Mouse (Mus musculus): ENCODE results near the gene Col4a6. TPM values are rescaled to one million over a fixed set of nuclear protein-coding genes. Genes with fewer than 3 reads are reported as not detected.

Col4a6 gene
- total RNA-seq, 1 experiment, result 1.2 TPM

DNA sequence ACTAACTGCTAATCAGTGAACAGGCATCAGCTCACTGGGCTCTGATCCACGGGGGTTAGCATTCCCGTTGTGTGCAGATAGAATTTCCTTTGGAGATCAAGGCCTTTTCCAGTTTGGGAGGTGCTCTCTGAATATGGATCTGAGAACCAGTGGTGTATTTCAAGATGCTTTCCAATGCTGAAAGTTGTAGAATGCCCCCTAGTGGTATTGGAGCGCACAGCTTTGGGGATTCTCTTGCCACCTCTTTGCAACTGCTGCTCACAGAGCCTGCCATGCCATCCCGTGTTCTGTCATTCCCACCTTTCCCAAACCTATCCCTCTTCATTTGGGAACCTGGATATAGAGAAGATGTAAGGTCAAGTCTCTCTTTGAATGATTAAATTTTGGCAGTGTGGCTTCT is 315.7 kb downstream of the Col4a6 start:
- no peaks in the 10 kb centered on the region for H3K9me3 ChIP-seq (ENCODE audit: control insufficient read depth, insufficient read depth, low read depth, low read length)
- H3K4me1 ChIP-seq (ENCODE audit: control insufficient read depth in 2 of 2, insufficient read depth in 2 of 2, low read length in 2 of 2, poor library complexity in 1 of 2), result no peaks in the 10 kb centered on the region
- no peaks in the 10 kb centered on the region for H3K36me3 ChIP-seq (ENCODE audit: control insufficient read depth, insufficient read depth, low read length, poor library complexity, severe bottlenecking)
- H3K4me3 ChIP-seq (ENCODE audit: insufficient read depth in 1 of 2, low read depth in 1 of 2, low read length in 2 of 2, poor library complexity in 1 of 2, severe bottlenecking in 1 of 2), result no peak overlapping the region
- DNase-seq (ENCODE audit: low read depth, low spot score), result peak; percentile 8
- H3K9ac ChIP-seq (ENCODE audit: insufficient read depth, low read depth, low read length, poor library complexity, severe bottlenecking), result no peak overlapping the region
- in situ Hi-C loops (cut with MboI; ENCODE audit: low sequenced_read_pairs in 2 of 2, unreplicated experiment in 2 of 2), result no loop called here
- no peak overlapping the region for H3K27ac ChIP-seq (ENCODE audit: insufficient read depth, low read depth, low read length, poor library complexity, severe bottlenecking)
- no peak for TF ChIP-seq ZC3H11A (IDR thresholded peaks at IDR 0.05; ENCODE audit: borderline replicate concordance, low read depth, low read length)
- no peak for TF ChIP-seq HCFC1 (IDR thresholded peaks at IDR 0.05; ENCODE audit: borderline replicate concordance, insufficient read depth, low read length)
- TF ChIP-seq ZNF384 (IDR thresholded peaks at IDR 0.05; ENCODE audit: low read depth, low read length), result no peak
- no peak for TF ChIP-seq CHD2 (IDR thresholded peaks at IDR 0.05; ENCODE audit: low read depth, low read length)
- TF ChIP-seq MAFK (IDR thresholded peaks at IDR 0.05; ENCODE audit: insufficient read depth, low read depth, low read length), result no peak

GRCm38 (mm10) chrX:141157626-141158025 is 316.2 kb downstream of the Col4a6 start:
- Histone ChIP-seq H3K9ac (ENCODE audit: insufficient read depth, low read depth, low read length, poor library complexity, severe bottlenecking) (no peak overlapping the region), H3K36me3 (ENCODE audit: control insufficient read depth, insufficient read depth, low read length, poor library complexity, severe bottlenecking) (no peaks in the 10 kb centered on the region), H3K4me1 (ENCODE audit: control insufficient read depth in 2 of 2, insufficient read depth in 2 of 2, low read length in 2 of 2, poor library complexity in 1 of 2) (no peaks in the 10 kb centered on the region), H3K27ac (ENCODE audit: insufficient read depth, low read depth, low read length, poor library complexity, severe bottlenecking) (no peak overlapping the region), H3K4me3 (ENCODE audit: insufficient read depth in 1 of 2, low read depth in 1 of 2, low read length in 2 of 2, poor library complexity in 1 of 2, severe bottlenecking in 1 of 2) (no peak overlapping the region), H3K9me3 (ENCODE audit: control insufficient read depth, insufficient read depth, low read depth, low read length) (no peaks in the 10 kb centered on the region)
- in situ Hi-C loops (cut with MboI; ENCODE audit: low sequenced_read_pairs in 2 of 2, unreplicated experiment in 2 of 2), result no loop called here
- DNase-seq (ENCODE audit: low read depth, low spot score), result no peak
- TF ChIP-seq CHD2 (IDR thresholded peaks at IDR 0.05; ENCODE audit: low read depth, low read length), result no peak
- TF ChIP-seq MAFK (IDR thresholded peaks at IDR 0.05; ENCODE audit: insufficient read depth, low read depth, low read length), result no peak
- no peak for TF ChIP-seq HCFC1 (IDR thresholded peaks at IDR 0.05; ENCODE audit: borderline replicate concordance, insufficient read depth, low read length)
- no peak for TF ChIP-seq ZNF384 (IDR thresholded peaks at IDR 0.05; ENCODE audit: low read depth, low read length)
- no peak for TF ChIP-seq ZC3H11A (IDR thresholded peaks at IDR 0.05; ENCODE audit: borderline replicate concordance, low read depth, low read length)

DNA sequence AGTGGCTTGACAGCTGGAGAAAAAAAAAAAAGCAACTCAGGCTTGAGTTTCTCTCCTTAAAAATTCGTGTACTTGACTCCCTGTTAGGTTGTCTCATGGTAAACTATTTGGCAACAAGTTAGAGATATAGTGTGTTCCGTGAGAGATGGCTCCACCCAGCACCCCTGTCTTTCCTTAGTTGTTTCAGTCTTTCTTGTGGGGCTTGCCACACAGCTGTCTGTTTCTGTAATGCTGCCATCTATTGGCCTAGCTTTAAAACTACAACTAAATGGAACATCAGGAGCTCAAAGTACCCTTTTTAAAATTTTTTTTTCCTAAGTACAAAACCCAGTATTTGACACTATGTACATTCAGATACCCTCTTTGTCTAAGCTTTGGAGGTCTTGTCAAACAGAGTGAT is 317.2 kb downstream of the Col4a6 start:
- Histone ChIP-seq H3K9me3 (ENCODE audit: control insufficient read depth, insufficient read depth, low read depth, low read length) (no peaks in the 10 kb centered on the region), H3K27ac (ENCODE audit: insufficient read depth, low read depth, low read length, poor library complexity, severe bottlenecking) (no peak overlapping the region), H3K9ac (ENCODE audit: insufficient read depth, low read depth, low read length, poor library complexity, severe bottlenecking) (no peak overlapping the region), H3K4me1 (ENCODE audit: control insufficient read depth in 2 of 2, insufficient read depth in 2 of 2, low read length in 2 of 2, poor library complexity in 1 of 2) (no peaks in the 10 kb centered on the region), H3K36me3 (ENCODE audit: control insufficient read depth, insufficient read depth, low read length, poor library complexity, severe bottlenecking) (no peaks in the 10 kb centered on the region), H3K4me3 (ENCODE audit: insufficient read depth in 1 of 2, low read depth in 1 of 2, low read length in 2 of 2, poor library complexity in 1 of 2, severe bottlenecking in 1 of 2) (no peak overlapping the region)
- in situ Hi-C loops (cut with MboI; ENCODE audit: low sequenced_read_pairs in 2 of 2, unreplicated experiment in 2 of 2), result no loop called here
- no peak for DNase-seq (ENCODE audit: low read depth, low spot score)
- no peak for TF ChIP-seq CHD2 (IDR thresholded peaks at IDR 0.05; ENCODE audit: low read depth, low read length)

GRCm38 (mm10) chrX:141151182-141151581 is 322.7 kb downstream of the Col4a6 start:
- no peaks in the 10 kb centered on the region for H3K36me3 ChIP-seq (ENCODE audit: control insufficient read depth, insufficient read depth, low read length, poor library complexity, severe bottlenecking)

DNA sequence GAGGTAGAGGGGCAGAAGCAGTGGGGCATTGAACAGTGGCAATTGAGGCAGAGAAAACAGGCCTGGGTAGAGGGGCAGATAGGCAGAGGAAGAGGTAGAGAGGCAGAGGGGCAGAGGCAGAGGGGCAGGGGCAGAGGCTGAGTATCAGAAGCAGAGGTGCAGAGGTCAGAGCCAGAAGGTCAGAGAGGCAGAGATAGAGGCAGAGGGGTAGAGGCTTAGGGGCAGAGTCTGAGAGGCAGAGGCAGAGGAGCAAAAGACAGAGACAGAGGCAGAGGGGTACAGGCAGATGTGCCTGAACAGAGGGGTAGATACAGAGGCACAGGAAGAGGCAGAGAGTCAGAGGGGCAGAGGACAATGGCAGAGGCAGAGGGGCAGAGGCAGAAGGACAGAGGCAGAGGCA is 323.6 kb downstream of the Col4a6 start:
- no peak overlapping the region for H3K27ac ChIP-seq (ENCODE audit: insufficient read depth, low read depth, low read length, poor library complexity, severe bottlenecking)
- in situ Hi-C loops (cut with MboI; ENCODE audit: low sequenced_read_pairs in 2 of 2, unreplicated experiment in 2 of 2), result no loop called here
- H3K4me3 ChIP-seq (ENCODE audit: insufficient read depth in 1 of 2, low read depth in 1 of 2, low read length in 2 of 2, poor library complexity in 1 of 2, severe bottlenecking in 1 of 2), result no peak overlapping the region
- no peaks in the 10 kb centered on the region for H3K4me1 ChIP-seq (ENCODE audit: control insufficient read depth in 2 of 2, insufficient read depth in 2 of 2, low read length in 2 of 2, poor library complexity in 1 of 2)
- H3K36me3 ChIP-seq (ENCODE audit: control insufficient read depth, insufficient read depth, low read length, poor library complexity, severe bottlenecking), result no peaks in the 10 kb centered on the region
- no peak for DNase-seq (ENCODE audit: low read depth, low spot score)
- no peak for TF ChIP-seq MAFK (IDR thresholded peaks at IDR 0.05; ENCODE audit: insufficient read depth, low read depth, low read length)
- TF ChIP-seq HCFC1 (IDR thresholded peaks at IDR 0.05; ENCODE audit: borderline replicate concordance, insufficient read depth, low read length), result no peak
- TF ChIP-seq CHD2 (IDR thresholded peaks at IDR 0.05; ENCODE audit: low read depth, low read length), result no peak
- no peak for TF ChIP-seq ZC3H11A (IDR thresholded peaks at IDR 0.05; ENCODE audit: borderline replicate concordance, low read depth, low read length)
- TF ChIP-seq ZNF384 (IDR thresholded peaks at IDR 0.05; ENCODE audit: low read depth, low read length), result no peak
- H3K9ac ChIP-seq (ENCODE audit: insufficient read depth, low read depth, low read length, poor library complexity, severe bottlenecking), result no peak overlapping the region
- no peaks in the 10 kb centered on the region for H3K9me3 ChIP-seq (ENCODE audit: control insufficient read depth, insufficient read depth, low read depth, low read length)

More at GRCm38 (mm10) chrX:141151182-141151581, 322.7 kb downstream of the Col4a6 start:
- in situ Hi-C loops (cut with MboI; ENCODE audit: low sequenced_read_pairs in 2 of 2, unreplicated experiment in 2 of 2), result no loop called here
- Histone ChIP-seq H3K9me3 (ENCODE audit: control insufficient read depth, insufficient read depth, low read depth, low read length) (no peaks in the 10 kb centered on the region), H3K4me1 (ENCODE audit: control insufficient read depth in 2 of 2, insufficient read depth in 2 of 2, low read length in 2 of 2, poor library complexity in 1 of 2) (no peaks in the 10 kb centered on the region), H3K27ac (ENCODE audit: insufficient read depth, low read depth, low read length, poor library complexity, severe bottlenecking) (no peak overlapping the region), H3K9ac (ENCODE audit: insufficient read depth, low read depth, low read length, poor library complexity, severe bottlenecking) (no peak overlapping the region), H3K4me3 (ENCODE audit: insufficient read depth in 1 of 2, low read depth in 1 of 2, low read length in 2 of 2, poor library complexity in 1 of 2, severe bottlenecking in 1 of 2) (no peak overlapping the region)
- no peak for TF ChIP-seq MAFK (IDR thresholded peaks at IDR 0.05; ENCODE audit: insufficient read depth, low read depth, low read length)
- no peak for TF ChIP-seq HCFC1 (IDR thresholded peaks at IDR 0.05; ENCODE audit: borderline replicate concordance, insufficient read depth, low read length)
- no peak for TF ChIP-seq ZC3H11A (IDR thresholded peaks at IDR 0.05; ENCODE audit: borderline replicate concordance, low read depth, low read length)
- TF ChIP-seq CHD2 (IDR thresholded peaks at IDR 0.05; ENCODE audit: low read depth, low read length), result no peak
- no peak for TF ChIP-seq ZNF384 (IDR thresholded peaks at IDR 0.05; ENCODE audit: low read depth, low read length)
- DNase-seq (ENCODE audit: low read depth, low spot score), result no peak

Measured in ES-E14 (cell line).